Mouse (Mus musculus): ENCODE data around the gene Agbl3.
A peak's percentile ranks its signal among the peaks of the same experiment; 100 is the strongest.

Agbl3 gene

GRCm38 (mm10) chr6:34780231-34780942, at the start of gene Agbl3:
Agbl3 (plus strand) TSS chr6:34780432.
- DNase-seq: peak; percentile 96

GRCm38 (mm10) chr6:34731007-34731406, 49.2 kb upstream of the Agbl3 start:
- peak; percentile 30 for DNase-seq

- no peak for DNase-seq
These were observed 48.7 kb upstream of the Agbl3 start for GRCm38 (mm10) chr6:34731529-34731928.

- no peak for DNase-seq
These were observed 45.1 kb upstream of the Agbl3 start for GRCm38 (mm10) chr6:34734940-34735695.

GRCm38 (mm10) chr6:34736934-34737333, 43.3 kb upstream of the Agbl3 start:
- DNase-seq: no peak

- no peak for DNase-seq
These were observed 36.3 kb upstream of the Agbl3 start for GRCm38 (mm10) chr6:34743946-34744345.

- no peak for DNase-seq
These were observed 32.4 kb upstream of the Agbl3 start for GRCm38 (mm10) chr6:34747846-34748245.

- no peak for DNase-seq
These were observed 31.7 kb upstream of the Agbl3 start for GRCm38 (mm10) chr6:34748566-34748965.

GRCm38 (mm10) chr6:34749526-34749925, 30.7 kb upstream of the Agbl3 start:
- DNase-seq: no peak

GRCm38 (mm10) chr6:34750487-34751120, 29.6 kb upstream of the Agbl3 start:
- no peak for DNase-seq

- DNase-seq: no peak
These were observed 28.6 kb upstream of the Agbl3 start for GRCm38 (mm10) chr6:34751625-34752024.

- DNase-seq: peak; percentile 90
These were observed 25.8 kb upstream of the Agbl3 start for GRCm38 (mm10) chr6:34754448-34754847.

- no peak for DNase-seq
These were observed 21.9 kb upstream of the Agbl3 start for GRCm38 (mm10) chr6:34758340-34758739.

GRCm38 (mm10) chr6:34760023-34760422, 20.2 kb upstream of the Agbl3 start:
- peak; percentile 66 for DNase-seq

GRCm38 (mm10) chr6:34765721-34766120, 14.5 kb upstream of the Agbl3 start:
- no peak for DNase-seq

GRCm38 (mm10) chr6:34769984-34770383, 10.2 kb upstream of the Agbl3 start:
- DNase-seq: no peak

- DNase-seq: no peak
These were observed 9.7 kb upstream of the Agbl3 start for GRCm38 (mm10) chr6:34770491-34770890.

GRCm38 (mm10) chr6:34776396-34776795, 3.8 kb upstream of the Agbl3 start:
- no peak for DNase-seq

- no peak for DNase-seq
These were observed 3.1 kb upstream of the Agbl3 start for GRCm38 (mm10) chr6:34777094-34777493.

- DNase-seq: no peak
These were observed 2.1 kb upstream of the Agbl3 start for GRCm38 (mm10) chr6:34777981-34778668.

- no peak for DNase-seq
These were observed 684 bp downstream of the Agbl3 start for GRCm38 (mm10) chr6:34780943-34781289.

GRCm38 (mm10) chr6:34782493-34782892, 2.3 kb downstream of the Agbl3 start:
- DNase-seq: no peak

- DNase-seq: peak; percentile 53
These were observed 16.6 kb downstream of the Agbl3 start for GRCm38 (mm10) chr6:34796881-34797280.
